Mouse (Mus musculus): ENCODE measurements around the gene Klhl33.
A peak's percentile ranks its signal among the peaks of the same experiment; 100 is the strongest.
"Not testable (repeated sequence)": the region's sequence is repeated elsewhere in the genome, so short reads cannot be mapped to it uniquely, and the experiment has no call there.

The Klhl33 gene

GRCm38 (mm10) chr14:50897374-50897765 lies at the start of gene Klhl33:
Klhl33 (minus strand) TSS chr14:50897507.
- no peak for DNase-seq (ENCODE audit: low read depth, low spot score)

DNA sequence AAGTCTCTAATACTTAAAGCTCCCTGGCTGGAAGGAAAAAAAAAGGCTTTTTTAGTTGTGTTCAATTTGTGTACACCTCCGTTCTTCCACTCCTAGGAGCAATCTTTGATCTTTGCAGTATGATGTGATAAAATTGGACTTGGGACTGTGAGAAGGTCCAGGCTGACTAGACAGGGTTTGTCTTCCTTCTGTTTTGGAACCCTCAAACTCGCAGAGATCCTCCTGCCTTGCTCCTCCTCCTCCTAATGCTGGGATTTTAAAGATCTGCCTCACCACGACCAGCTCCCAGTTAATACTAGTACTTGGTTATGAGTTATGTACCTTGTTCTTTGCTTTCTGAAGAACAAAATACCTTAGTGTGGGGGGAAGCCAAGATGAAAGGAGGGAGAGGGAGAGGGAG lies 48.2 kb upstream of the Klhl33 start:
- DNase-seq (ENCODE audit: low read depth, low spot score): not testable (repeated sequence)

DNA sequence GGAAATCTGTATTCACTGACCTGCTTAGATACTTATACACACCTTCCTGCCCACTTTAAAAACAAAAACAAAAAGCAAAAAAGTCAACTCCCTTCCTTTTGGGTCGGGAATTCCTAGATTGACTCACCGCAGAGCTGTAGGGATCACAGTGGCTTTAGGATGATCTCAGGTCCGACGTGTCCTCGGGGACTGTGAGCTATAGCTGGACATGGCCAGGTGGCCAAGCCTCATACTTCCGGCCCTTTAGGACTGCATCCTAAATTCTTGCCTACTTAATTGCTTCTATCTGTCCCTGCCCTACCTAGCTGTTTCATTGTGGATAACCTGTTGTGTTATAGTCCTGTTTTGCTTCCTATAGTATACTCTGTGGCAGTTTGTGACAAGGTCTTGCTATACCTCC lies 47.8 kb upstream of the Klhl33 start:
- DNase-seq (ENCODE audit: low read depth, low spot score): not testable (repeated sequence)

DNA sequence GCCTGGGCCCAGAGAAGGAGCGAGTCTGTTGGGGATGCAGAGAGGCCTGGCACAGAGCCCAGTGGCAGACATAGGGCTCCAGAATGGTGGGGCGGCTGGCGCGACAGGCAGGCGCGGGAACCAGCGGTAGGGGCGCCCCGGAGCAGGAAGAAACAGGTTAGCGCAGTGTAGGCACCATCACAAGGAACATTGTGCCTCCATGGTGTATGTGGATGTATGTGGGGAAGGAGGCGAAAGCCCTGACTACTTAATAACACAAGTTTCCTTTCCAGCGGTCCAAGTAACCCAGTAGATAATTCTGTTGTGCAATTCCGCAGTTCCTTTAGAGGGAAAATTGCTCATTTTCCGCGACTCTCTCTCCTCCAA lies 47.3 kb upstream of the Klhl33 start:
- not testable (repeated sequence) for DNase-seq (ENCODE audit: low read depth, low spot score)

- peak; percentile 98 for DNase-seq (ENCODE audit: low read depth, low spot score)
These were observed 46.8 kb upstream of the Klhl33 start, which contains the start of gene Gm49342 for GRCm38 (mm10) chr14:50943932-50944667. Gm49342 (plus strand) TSS chr14:50944517.

GRCm38 (mm10) chr14:50938940-50939339 lies 41.6 kb upstream of the Klhl33 start:
- peak; percentile 75 for DNase-seq (ENCODE audit: low read depth, low spot score)

- DNase-seq (ENCODE audit: low read depth, low spot score): peak; percentile 50
These were observed 41.0 kb upstream of the Klhl33 start for GRCm38 (mm10) chr14:50938119-50938908.

GRCm38 (mm10) chr14:50936649-50937048 lies 39.3 kb upstream of the Klhl33 start:
- no peak for DNase-seq (ENCODE audit: low read depth, low spot score)

DNA sequence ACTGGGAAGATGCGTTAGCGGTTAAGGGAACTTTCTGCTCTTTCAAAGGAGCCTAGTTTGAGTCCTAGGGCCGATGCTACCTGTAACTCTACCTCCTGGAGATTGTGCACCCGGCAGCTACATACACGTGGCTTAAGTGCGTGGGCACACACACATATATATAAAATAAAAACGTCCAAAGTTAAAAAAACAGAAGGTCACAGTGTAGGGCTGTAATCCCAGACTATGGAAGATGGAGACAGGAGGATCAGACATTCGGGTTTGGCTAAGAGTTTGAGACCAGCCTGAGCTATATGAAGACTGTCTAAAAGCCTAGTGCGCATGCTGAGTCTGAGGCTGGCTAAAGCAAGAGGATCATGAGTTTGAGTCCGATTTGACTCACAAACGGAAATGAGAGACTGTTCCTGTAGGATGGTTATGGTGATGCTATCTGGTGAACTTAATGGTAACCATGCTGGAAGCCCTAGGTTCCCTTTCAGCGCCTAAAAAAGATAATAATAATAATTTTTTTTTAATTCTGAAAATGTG lies 34.2 kb upstream of the Klhl33 start:
- DNase-seq (ENCODE audit: low read depth, low spot score): peak; percentile 56

GRCm38 (mm10) chr14:50930754-50931492 lies 33.6 kb upstream of the Klhl33 start, which contains the start of the genes Pip4p1 and Pnp:
Pip4p1 (minus strand) TSS chr14:50930856.
Pnp (plus strand) TSS chr14:50931082.
- peak; percentile 100 for DNase-seq (ENCODE audit: low read depth, low spot score)

GRCm38 (mm10) chr14:50930377-50930753 lies 33.1 kb upstream of the Klhl33 start:
- peak; percentile 59 for DNase-seq (ENCODE audit: low read depth, low spot score)

- no peak for DNase-seq (ENCODE audit: low read depth, low spot score)
These were observed 32.6 kb upstream of the Klhl33 start for GRCm38 (mm10) chr14:50929951-50930350.

GRCm38 (mm10) chr14:50927366-50927765 lies 30.1 kb upstream of the Klhl33 start:
- no peak for DNase-seq (ENCODE audit: low read depth, low spot score)

GRCm38 (mm10) chr14:50925111-50925920 lies 28.0 kb upstream of the Klhl33 start:
- no peak for DNase-seq (ENCODE audit: low read depth, low spot score)

DNA sequence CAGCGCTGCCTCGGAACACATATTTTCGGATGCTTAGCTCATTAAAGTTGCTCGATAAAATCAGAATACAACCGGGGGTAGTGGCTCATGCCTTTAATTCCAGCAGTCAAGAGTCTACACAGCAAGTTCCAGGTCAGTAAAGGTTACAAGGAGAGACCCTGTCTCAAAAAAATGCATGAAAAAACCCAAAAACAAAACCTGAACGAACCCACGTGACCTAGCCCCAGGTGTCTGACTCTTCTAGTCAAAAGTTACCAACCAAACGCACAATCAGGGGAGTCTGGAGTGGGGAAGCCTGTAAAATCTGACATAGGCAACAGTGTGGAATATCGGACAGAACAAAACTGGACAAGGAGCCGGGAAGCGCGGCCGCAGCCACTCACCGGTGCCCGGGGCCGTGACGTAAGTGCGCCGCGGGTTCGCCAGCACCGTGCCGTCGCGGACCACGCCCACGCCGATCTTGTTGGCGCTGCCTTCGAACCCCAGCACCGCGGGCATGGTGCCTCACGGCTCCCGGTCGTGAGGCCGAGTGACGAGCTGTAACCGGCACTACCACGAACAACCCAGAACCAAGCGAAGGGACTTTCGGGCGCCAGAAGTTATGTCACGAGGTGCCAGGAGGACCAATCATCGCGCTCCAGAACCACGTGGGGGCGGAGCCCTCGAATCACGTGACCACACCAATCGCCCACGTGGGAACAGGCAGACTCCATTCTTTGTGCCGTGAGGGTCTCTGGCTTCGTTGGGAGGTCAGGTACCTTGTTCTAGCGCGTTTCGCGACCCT lies 27.2 kb upstream of the Klhl33 start, which contains the start of the genes Osgep and Apex1:
Gene Osgep, minus strand, starts transcription at position 613 of the 784 bp plus-strand sequence.
Gene Apex1, plus strand, starts transcription at position 688 of the 784 bp plus-strand sequence.
- peak; percentile 99 for DNase-seq (ENCODE audit: low read depth, low spot score)

DNA sequence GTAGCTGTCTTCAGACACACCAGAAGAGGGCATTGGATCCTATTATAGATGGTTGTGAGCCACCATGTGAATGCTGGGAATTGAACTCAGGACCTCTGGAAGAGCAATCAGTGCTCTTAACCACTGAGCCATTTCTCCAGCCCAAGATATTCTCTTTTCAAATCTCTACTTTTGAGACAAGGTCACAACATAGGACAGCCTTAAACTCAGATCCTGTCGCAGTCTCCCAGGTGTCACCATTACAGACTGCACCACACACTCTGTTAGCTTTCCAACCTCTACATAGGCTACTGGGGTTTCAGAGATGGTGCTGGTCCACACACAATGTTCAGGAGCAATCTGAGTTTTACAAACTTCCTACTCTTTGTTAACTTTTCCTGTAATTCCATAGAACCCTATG lies 26.1 kb upstream of the Klhl33 start:
- DNase-seq (ENCODE audit: low read depth, low spot score): not testable (repeated sequence)

GRCm38 (mm10) chr14:50911356-50911755 lies 14.0 kb upstream of the Klhl33 start:
- peak; percentile 70 for DNase-seq (ENCODE audit: low read depth, low spot score)

DNA sequence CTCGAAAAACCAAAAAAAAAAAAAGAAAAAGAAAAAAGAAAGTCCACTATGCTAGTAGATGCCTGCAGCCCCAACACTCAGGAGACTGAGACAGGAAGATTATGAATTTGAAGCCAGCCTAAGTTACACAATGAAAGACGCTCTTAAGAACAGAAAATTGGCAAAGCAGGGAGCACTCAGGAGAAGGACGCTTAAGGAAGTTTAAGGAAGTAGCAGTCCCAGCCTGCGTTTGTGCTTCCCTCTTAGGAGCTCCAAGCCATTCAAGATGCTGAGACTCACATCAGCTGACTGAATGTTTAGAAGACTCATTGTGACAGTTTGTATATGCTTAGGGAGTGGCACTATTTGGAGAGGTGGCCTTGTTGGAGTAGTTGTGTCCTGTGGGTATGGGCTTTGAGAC lies 10.8 kb upstream of the Klhl33 start:
- no peak for DNase-seq (ENCODE audit: low read depth, low spot score)

GRCm38 (mm10) chr14:50905327-50905726 lies 8.0 kb upstream of the Klhl33 start:
- not testable (repeated sequence) for DNase-seq (ENCODE audit: low read depth, low spot score)

DNA sequence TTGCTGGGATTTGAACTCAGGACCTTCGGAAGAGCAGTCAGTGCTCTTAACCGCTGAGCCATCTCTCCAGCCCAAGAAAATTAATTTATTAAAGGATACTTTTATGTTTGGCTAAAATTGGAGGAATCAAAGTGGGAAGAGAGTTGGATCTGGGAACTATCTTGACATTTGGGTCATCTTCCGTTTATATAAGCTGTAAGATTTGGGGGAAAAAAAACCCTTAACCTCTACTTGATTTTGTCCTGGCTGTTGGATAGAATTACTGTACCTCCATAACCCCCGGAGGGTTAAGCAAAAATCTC lies 7.5 kb upstream of the Klhl33 start:
- DNase-seq (ENCODE audit: low read depth, low spot score): no peak

Measured in ES-CJ7 (cell line).